In the genomic region with DNA sequence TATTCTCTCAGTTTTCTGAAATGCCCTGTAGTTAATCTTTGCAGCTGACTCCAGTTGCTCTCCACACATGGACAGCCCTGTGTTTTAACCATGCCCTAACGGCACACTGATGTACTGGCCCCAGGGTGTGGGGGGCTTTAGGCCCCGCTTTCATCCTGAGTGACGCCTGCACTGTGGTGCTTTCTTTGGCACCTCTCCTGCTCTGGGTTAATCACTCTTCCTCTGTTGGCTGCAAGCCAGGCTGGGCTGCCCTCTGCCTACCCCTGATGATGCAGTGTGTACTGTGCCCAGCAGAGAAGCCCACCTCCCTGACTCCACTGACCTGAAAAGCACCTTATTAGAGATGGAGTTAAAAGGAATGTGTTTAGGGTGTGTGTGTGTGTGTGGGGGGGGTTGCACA, we compare ENCODE assay signal across 10 mouse cellular contexts.
DNase-seq lines count a peak whose midpoint lies in the region; ATAC-seq and TF ChIP-seq lines count a peak whose summit lies in the region.
"Had no signal": no experiment of that assay in that cellular context is flagged by ENCODE, and none has a peak within 500 bp of the region (broad histone marks: within the 10 kb centered on the region; RNA-seq: fewer than 3 reads in every experiment).

No protein-coding gene starts in this region.

- H3K4me2 ChIP-seq in limb, embryonic 11.5 days (ENCODE audit: low read depth, severe bottlenecking): no peak overlapping the region
- H3K4me2 ChIP-seq in embryonic facial prominence, embryonic 12.5 days (replicated peaks): no peak overlapping the region
- no peak overlapping the region for H3K4me2 ChIP-seq in hindbrain, postnatal 0 days (ENCODE audit: low read depth, low read length)

- H3K27me3 ChIP-seq in limb, embryonic 11.5 days (ENCODE audit: control insufficient read depth, insufficient read depth, low read length): no peaks in the 10 kb centered on the region
- no peaks in the 10 kb centered on the region for H3K27me3 ChIP-seq in limb, embryonic 10.5 days (ENCODE audit: low read depth, poor library complexity, severe bottlenecking)
- H3K27me3 ChIP-seq in embryonic facial prominence, embryonic 12.5 days: no peaks in the 10 kb centered on the region
- no peaks in the 10 kb centered on the region for H3K27me3 ChIP-seq in hindbrain, postnatal 0 days (ENCODE audit: insufficient read depth, low read length)

- TF ChIP-seq CTCF in hindbrain, postnatal 0 days (IDR thresholded peaks at IDR 0.05; ENCODE audit: low read depth): no peak

- H3K9ac ChIP-seq in limb, embryonic 11.5 days (ENCODE audit: low read length): no peak overlapping the region
- no peak overlapping the region for H3K9ac ChIP-seq in embryonic facial prominence, embryonic 12.5 days
- H3K9ac ChIP-seq in hindbrain, postnatal 0 days (replicated peaks; ENCODE audit: low read length): no peak overlapping the region
- H3K9ac ChIP-seq: liver, postnatal 0 days had no signal

- no peak for ATAC-seq in limb, embryonic 11.5 days (ENCODE audit: insufficient number of reproducible peaks, low FRiP score, low TSS enrichment, low read depth)
- peak; percentile 13; the same call in 1 of the 2 replicates for ATAC-seq in embryonic facial prominence, embryonic 12.5 days (ENCODE audit: insufficient number of reproducible peaks, insufficient read depth, low FRiP score, low TSS enrichment)
- ATAC-seq in hindbrain, postnatal 0 days: peak; percentile 66
- no peak for ATAC-seq in monocyte, adult 5-6 weeks (replicated peaks; ENCODE audit: insufficient number of reproducible peaks, low FRiP score, low TSS enrichment, poor library complexity, severe bottlenecking)
- ATAC-seq: liver, postnatal 0 days had no signal

- no peak overlapping the region for H3K4me3 ChIP-seq in limb, embryonic 11.5 days (ENCODE audit: low read depth, low read length)
- H3K4me3 ChIP-seq in limb, embryonic 10.5 days: no peak overlapping the region
- H3K4me3 ChIP-seq in embryonic facial prominence, embryonic 12.5 days: no peak overlapping the region
- no peak overlapping the region for H3K4me3 ChIP-seq in hindbrain, postnatal 0 days (ENCODE audit: low read length)

- DNase-seq in limb, embryonic 11.5 days (ENCODE audit: low spot score): no peak
- DNase-seq in limb, embryonic 10.5 days (ENCODE audit: low spot score): no peak
- DNase-seq in hindbrain, postnatal 0 days (ENCODE audit: low spot score): peak; percentile 63
- DNase-seq in mesoderm, embryonic 11.5 days (ENCODE audit: low read depth, low spot score): peak; percentile 31
- DNase-seq in spleen, adult 18-20 months: no peak
- no peak for DNase-seq in liver
- DNase-seq: liver, postnatal 0 days had no signal

- 0 out of 2 replicates have a peak overlapping the region, but pooled peaks have one; percentile 4 for H3K27ac ChIP-seq in limb, embryonic 11.5 days (replicated peaks; ENCODE audit: low read depth, low read length)
- no peak overlapping the region for H3K27ac ChIP-seq in limb, embryonic 10.5 days
- H3K27ac ChIP-seq in embryonic facial prominence, embryonic 12.5 days: no peak overlapping the region
- no peak overlapping the region for H3K27ac ChIP-seq in hindbrain, postnatal 0 days

- WGBS in limb, embryonic 11.5 days: 21% methylated on average over 3 of the region's 3 CpGs
- WGBS in limb, embryonic 10.5 days: 33% methylated on average over 3 of the region's 3 CpGs
- WGBS in embryonic facial prominence, embryonic 12.5 days: 38% methylated on average over 3 of the region's 3 CpGs
- WGBS in hindbrain, postnatal 0 days: 11% methylated on average over 3 of the region's 3 CpGs

- H3K36me3 ChIP-seq in limb, embryonic 11.5 days (ENCODE audit: control insufficient read depth, insufficient read depth, low read length): no peaks in the 10 kb centered on the region
- H3K36me3 ChIP-seq in limb, embryonic 10.5 days: no peaks in the 10 kb centered on the region
- H3K36me3 ChIP-seq in embryonic facial prominence, embryonic 12.5 days: no peaks in the 10 kb centered on the region
- no peaks in the 10 kb centered on the region for H3K36me3 ChIP-seq in hindbrain, postnatal 0 days (ENCODE audit: insufficient read depth, low read length)

- H3K4me1 ChIP-seq in limb, embryonic 11.5 days (ENCODE audit: control insufficient read depth, insufficient read depth, low read length): no peaks in the 10 kb centered on the region
- peaks cover 8% of the 10 kb centered on the region for H3K4me1 ChIP-seq in limb, embryonic 10.5 days
- peaks cover 15% of the 10 kb centered on the region for H3K4me1 ChIP-seq in embryonic facial prominence, embryonic 12.5 days
- no peaks in the 10 kb centered on the region for H3K4me1 ChIP-seq in hindbrain, postnatal 0 days (ENCODE audit: insufficient read depth, low read length)

- H3K9me3 ChIP-seq in limb, embryonic 11.5 days (ENCODE audit: control insufficient read depth, low read length): no peaks in the 10 kb centered on the region
- H3K9me3 ChIP-seq in limb, embryonic 10.5 days (replicated peaks): no peaks in the 10 kb centered on the region
- H3K9me3 ChIP-seq in embryonic facial prominence, embryonic 12.5 days: no peaks in the 10 kb centered on the region
- H3K9me3 ChIP-seq in hindbrain, postnatal 0 days (ENCODE audit: low read length): no peaks in the 10 kb centered on the region
- H3K9me3 ChIP-seq: G1E had no signal

Comparison
In these comparisons a context has a peak if more than half of its experiments do, and no peak if none do; other contexts are left out.
1. ATAC-seq: peak in embryonic facial prominence, embryonic 12.5 days (single experiment) and hindbrain, postnatal 0 days (single experiment); none in limb, embryonic 11.5 days (single experiment) and monocyte, adult 5-6 weeks (single experiment).
2. DNase-seq: peak in hindbrain, postnatal 0 days (single experiment) and mesoderm, embryonic 11.5 days (single experiment); none in limb, embryonic 11.5 days (single experiment), limb, embryonic 10.5 days (single experiment), spleen, adult 18-20 months (0 of 2) and liver (single experiment).